Mouse (Mus musculus): Measurements from ENCODE around the gene Ogfr. TPM values are rescaled to one million over a fixed set of nuclear protein-coding genes. Genes with fewer than 3 reads are reported as not detected.

Gene Ogfr
- polyA plus RNA-seq, 1 experiment from 2014 or later, result 54.6 TPM

GRCm38 (mm10) chr2:180578686-180579085 lies 10.4 kb upstream of the Ogfr start:
- H3K9ac ChIP-seq (ENCODE audit: low read length), result no peak overlapping the region
- WGBS, result 2% methylated on average over 3 of the region's 3 CpGs
- no peaks in the 10 kb centered on the region for H3K36me3 ChIP-seq (ENCODE audit: control insufficient read depth, insufficient read depth, low read length)
- H3K27me3 ChIP-seq (ENCODE audit: control insufficient read depth, insufficient read depth, low read length), result no peaks in the 10 kb centered on the region
- no peak overlapping the region for H3K4me2 ChIP-seq (ENCODE audit: low read length)
- no peak overlapping the region for H3K27ac ChIP-seq (replicated peaks in 1 of 2; ENCODE audit: control insufficient read depth in 1 of 2, insufficient read depth in 1 of 2, low read depth in 2 of 2, low read length in 2 of 2)
- H3K9me3 ChIP-seq (ENCODE audit: control insufficient read depth, low read length), result no peaks in the 10 kb centered on the region
- no peak overlapping the region for H3K4me3 ChIP-seq (ENCODE audit: control insufficient read depth in 1 of 2, insufficient read depth in 1 of 2, low read depth in 1 of 2, low read length in 2 of 2)
- ATAC-seq (ENCODE audit: insufficient number of reproducible peaks, insufficient read depth, low FRiP score, low read depth), result no peak
- H3K4me1 ChIP-seq (ENCODE audit: control insufficient read depth in 2 of 2, insufficient read depth in 2 of 2, low read length in 2 of 2), result peaks cover 4 to 11% of the 10 kb centered on the region in 2 experiments; a peak in 3 of 4 replicates

- 76% methylated on average over 3 of the region's 3 CpGs for WGBS
- Histone ChIP-seq H3K9me3 (ENCODE audit: control insufficient read depth, low read length) (no peaks in the 10 kb centered on the region), H3K27me3 (ENCODE audit: control insufficient read depth, insufficient read depth, low read length) (no peaks in the 10 kb centered on the region), H3K4me1 (ENCODE audit: control insufficient read depth in 2 of 2, insufficient read depth in 2 of 2, low read length in 2 of 2) (peaks cover 8 to 16% of the 10 kb centered on the region in 2 experiments; a peak in 3 of 4 replicates), H3K9ac (ENCODE audit: low read length) (0 out of 2 replicates have a peak within 1 kb of the TSS, but pooled peaks have one; percentile 21), H3K4me3 (ENCODE audit: control insufficient read depth in 1 of 2, insufficient read depth in 1 of 2, low read depth in 1 of 2, low read length in 2 of 2) (no peak within 1 kb of the TSS), H3K4me2 (ENCODE audit: low read length) (no peak within 1 kb of the TSS), H3K27ac (replicated peaks in 1 of 2; ENCODE audit: control insufficient read depth in 1 of 2, insufficient read depth in 1 of 2, low read depth in 2 of 2, low read length in 2 of 2) (no peak within 1 kb of the TSS), H3K36me3 (ENCODE audit: control insufficient read depth, insufficient read depth, low read length) (peaks cover 19% of the 10 kb centered on the region)
- ATAC-seq (ENCODE audit: insufficient number of reproducible peaks, insufficient read depth, low FRiP score, low read depth), result no peak
These were observed 8.0 kb upstream of the Ogfr start, which contains the start of gene Mrgbp for GRCm38 (mm10) chr2:180581002-180581401. Mrgbp (plus strand) TSS chr2:180581304.

GRCm38 (mm10) chr2:180582481-180583153 lies 6.4 kb upstream of the Ogfr start:
- ATAC-seq (ENCODE audit: insufficient number of reproducible peaks, insufficient read depth, low FRiP score, low read depth), result peak; percentile 76
- no peaks in the 10 kb centered on the region for H3K27me3 ChIP-seq (ENCODE audit: control insufficient read depth, insufficient read depth, low read length)
- peak overlapping the region; percentile 97 for H3K9ac ChIP-seq (ENCODE audit: low read length)
- H3K4me1 ChIP-seq (ENCODE audit: control insufficient read depth in 2 of 2, insufficient read depth in 2 of 2, low read length in 2 of 2), result peaks cover 8 to 16% of the 10 kb centered on the region in 2 experiments; a peak in 3 of 4 replicates
- peak overlapping the region in 1 of 2 experiments; percentile 72; a peak in 2 of 4 replicates for H3K27ac ChIP-seq (replicated peaks in 1 of 2; ENCODE audit: control insufficient read depth in 1 of 2, insufficient read depth in 1 of 2, low read depth in 2 of 2, low read length in 2 of 2)
- H3K4me3 ChIP-seq (ENCODE audit: control insufficient read depth in 1 of 2, insufficient read depth in 1 of 2, low read depth in 1 of 2, low read length in 2 of 2), result peak overlapping the region; percentile 89 to 91
- H3K36me3 ChIP-seq (ENCODE audit: control insufficient read depth, insufficient read depth, low read length), result peaks cover 34% of the 10 kb centered on the region
- peak overlapping the region; percentile 90 for H3K4me2 ChIP-seq (ENCODE audit: low read length)
- no peaks in the 10 kb centered on the region for H3K9me3 ChIP-seq (ENCODE audit: control insufficient read depth, low read length)
- under 1% methylated on average over 57 of the region's 57 CpGs for WGBS

GRCm38 (mm10) chr2:180583154-180583507 lies 5.9 kb upstream of the Ogfr start:
- peak overlapping the region in 1 of 2 experiments; percentile 72; a peak in 1 of 4 replicates for H3K27ac ChIP-seq (replicated peaks in 1 of 2; ENCODE audit: control insufficient read depth in 1 of 2, insufficient read depth in 1 of 2, low read depth in 2 of 2, low read length in 2 of 2)
- peaks cover 8 to 16% of the 10 kb centered on the region in 2 experiments; a peak in 3 of 4 replicates for H3K4me1 ChIP-seq (ENCODE audit: control insufficient read depth in 2 of 2, insufficient read depth in 2 of 2, low read length in 2 of 2)
- WGBS, result 26% methylated on average over 7 of the region's 7 CpGs
- peak; percentile 7; the same call in 1 of the 2 replicates for ATAC-seq (ENCODE audit: insufficient number of reproducible peaks, insufficient read depth, low FRiP score, low read depth)
- peak overlapping the region; percentile 97 for H3K9ac ChIP-seq (ENCODE audit: low read length)
- H3K4me2 ChIP-seq (ENCODE audit: low read length), result peak overlapping the region; percentile 90
- H3K27me3 ChIP-seq (ENCODE audit: control insufficient read depth, insufficient read depth, low read length), result no peaks in the 10 kb centered on the region
- H3K9me3 ChIP-seq (ENCODE audit: control insufficient read depth, low read length), result no peaks in the 10 kb centered on the region
- H3K4me3 ChIP-seq (ENCODE audit: control insufficient read depth in 1 of 2, insufficient read depth in 1 of 2, low read depth in 1 of 2, low read length in 2 of 2), result peak overlapping the region; percentile 89 to 91
- peaks cover 34% of the 10 kb centered on the region for H3K36me3 ChIP-seq (ENCODE audit: control insufficient read depth, insufficient read depth, low read length)

GRCm38 (mm10) chr2:180588736-180589122 lies 316 bp upstream of the Ogfr start:
- H3K4me2 ChIP-seq (ENCODE audit: low read length), result peak overlapping the region; percentile 76
- WGBS, result 45% methylated on average over 6 of the region's 6 CpGs
- ATAC-seq (ENCODE audit: insufficient number of reproducible peaks, insufficient read depth, low FRiP score, low read depth), result peak; percentile 10
- H3K4me1 ChIP-seq (ENCODE audit: control insufficient read depth in 2 of 2, insufficient read depth in 2 of 2, low read length in 2 of 2), result peaks cover 10 to 13% of the 10 kb centered on the region in 2 experiments; a peak in 3 of 4 replicates
- no peaks in the 10 kb centered on the region for H3K27me3 ChIP-seq (ENCODE audit: control insufficient read depth, insufficient read depth, low read length)
- peak overlapping the region; percentile 82 to 96 for H3K4me3 ChIP-seq (ENCODE audit: control insufficient read depth in 1 of 2, insufficient read depth in 1 of 2, low read depth in 1 of 2, low read length in 2 of 2)
- peak overlapping the region; percentile 91 for H3K9ac ChIP-seq (ENCODE audit: low read length)
- peaks cover 64% of the 10 kb centered on the region for H3K36me3 ChIP-seq (ENCODE audit: control insufficient read depth, insufficient read depth, low read length)
- no peaks in the 10 kb centered on the region for H3K9me3 ChIP-seq (ENCODE audit: control insufficient read depth, low read length)
- H3K27ac ChIP-seq (replicated peaks in 1 of 2; ENCODE audit: control insufficient read depth in 1 of 2, insufficient read depth in 1 of 2, low read depth in 2 of 2, low read length in 2 of 2), result peak overlapping the region; percentile 40 to 92

GRCm38 (mm10) chr2:180597490-180597889 lies 8.4 kb downstream of the Ogfr start, which contains the start of gene Col9a3:
Col9a3 (plus strand) TSS chr2:180597790.
- Histone ChIP-seq H3K36me3 (ENCODE audit: control insufficient read depth, insufficient read depth, low read length) (peaks cover 34% of the 10 kb centered on the region), H3K9ac (ENCODE audit: low read length) (peak within 1 kb of the TSS; percentile 36), H3K27ac (replicated peaks in 1 of 2; ENCODE audit: control insufficient read depth in 1 of 2, insufficient read depth in 1 of 2, low read depth in 2 of 2, low read length in 2 of 2) (no peak within 1 kb of the TSS), H3K4me3 (ENCODE audit: control insufficient read depth in 1 of 2, insufficient read depth in 1 of 2, low read depth in 1 of 2, low read length in 2 of 2) (peak within 1 kb of the TSS; percentile 32 to 39), H3K9me3 (ENCODE audit: control insufficient read depth, low read length) (no peaks in the 10 kb centered on the region), H3K27me3 (ENCODE audit: control insufficient read depth, insufficient read depth, low read length) (peaks cover 42% of the 10 kb centered on the region), H3K4me2 (ENCODE audit: low read length) (peak within 1 kb of the TSS; percentile 64), H3K4me1 (ENCODE audit: control insufficient read depth in 2 of 2, insufficient read depth in 2 of 2, low read length in 2 of 2) (peaks cover 5 to 7% of the 10 kb centered on the region in 2 experiments; a peak in 1 of 4 replicates)
- no peak for ATAC-seq (ENCODE audit: insufficient number of reproducible peaks, insufficient read depth, low FRiP score, low read depth)
- 43% methylated on average over 4 of the region's 4 CpGs for WGBS

GRCm38 (mm10) chr2:180598157-180598705 lies 9.2 kb downstream of the Ogfr start:
- no peak for ATAC-seq (ENCODE audit: insufficient number of reproducible peaks, insufficient read depth, low FRiP score, low read depth)
- H3K4me2 ChIP-seq (ENCODE audit: low read length), result peak overlapping the region; percentile 64
- H3K9ac ChIP-seq (ENCODE audit: low read length), result peak overlapping the region; percentile 36
- H3K27ac ChIP-seq (replicated peaks in 1 of 2; ENCODE audit: control insufficient read depth in 1 of 2, insufficient read depth in 1 of 2, low read depth in 2 of 2, low read length in 2 of 2), result no peak overlapping the region
- 2% methylated on average over 40 of the region's 41 CpGs for WGBS
- H3K4me1 ChIP-seq (ENCODE audit: control insufficient read depth in 2 of 2, insufficient read depth in 2 of 2, low read length in 2 of 2), result peaks cover 5 to 7% of the 10 kb centered on the region in 2 experiments; a peak in 1 of 4 replicates
- H3K27me3 ChIP-seq (ENCODE audit: control insufficient read depth, insufficient read depth, low read length), result peaks cover 42% of the 10 kb centered on the region
- H3K9me3 ChIP-seq (ENCODE audit: control insufficient read depth, low read length), result no peaks in the 10 kb centered on the region
- peaks cover 26% of the 10 kb centered on the region for H3K36me3 ChIP-seq (ENCODE audit: control insufficient read depth, insufficient read depth, low read length)
- H3K4me3 ChIP-seq (ENCODE audit: control insufficient read depth in 1 of 2, insufficient read depth in 1 of 2, low read depth in 1 of 2, low read length in 2 of 2), result peak overlapping the region; percentile 32 to 39
